Mouse (Mus musculus) myocyte (in vitro differentiated cells): ENCODE measurements around the gene Tnfrsf8. TPM values are rescaled to one million over a fixed set of nuclear protein-coding genes. Genes with fewer than 3 reads are reported as not detected.

ENCODE experiments used
- H3K27me3 ChIP-seq: one replicate; pipeline ENCODE4 v1.6.1; 2011; ENCODE audit not compliant: control insufficient read depth, insufficient read depth, insufficient read length
- H3K36me3 ChIP-seq: one replicate; pipeline ENCODE4 v1.6.1; 2011; ENCODE audit not compliant: control insufficient read depth, insufficient read depth
- H3K4me2 ChIP-seq: one replicate; pipeline ENCODE4 v1.6.1; 2011; ENCODE audit warnings: low read depth, control low read depth
- H3K4me3 ChIP-seq: one replicate; pipeline ENCODE4 v1.5.1; 2011; ENCODE audit warnings: mild to moderate bottlenecking, control low read depth, moderate library complexity
- H3K79me2 ChIP-seq: one replicate; pipeline ENCODE4 v1.6.1; 2011; ENCODE audit not compliant: control insufficient read depth, insufficient read depth
- H3ac ChIP-seq: one replicate; pipeline ENCODE4 v1.6.1; 2011; ENCODE audit not compliant: control insufficient read depth, insufficient read length
- CEBPB ChIP-seq: IDR thresholded peaks from 2 replicates; pipeline ENCODE4 v1.6.1; 2011; ENCODE audit warnings: mild to moderate bottlenecking, moderate library complexity; ENCODE audit not compliant: poor library complexity, insufficient read depth, severe bottlenecking
- E2F4 ChIP-seq: IDR thresholded peaks from one replicate; pipeline ENCODE4 v1.6.1; 2011; ENCODE audit warnings: mild to moderate bottlenecking, control low read depth, moderate library complexity; ENCODE audit not compliant: insufficient read depth
- MAX ChIP-seq: IDR thresholded peaks from one replicate; pipeline ENCODE4 v1.6.1; 2011; ENCODE audit warnings: low read depth, mild to moderate bottlenecking, control low read depth
- MYOD1 ChIP-seq, 3 experiments: IDR thresholded peaks; one replicate each; pipeline ENCODE4 v1.6.1; 2011; ENCODE audit warnings: control low read depth in 2 of 3, low read depth in 2 of 3, mild to moderate bottlenecking in 2 of 3, moderate library complexity in 1 of 3; ENCODE audit not compliant: insufficient read length in 2 of 3, control insufficient read depth in 1 of 3
- MYOG ChIP-seq, 3 experiments: IDR thresholded peaks; one replicate each; pipeline ENCODE4 v1.6.1; 2011; ENCODE audit warnings: control low read depth in 2 of 3, low read depth in 2 of 3, mild to moderate bottlenecking in 2 of 3; ENCODE audit not compliant: insufficient read length in 2 of 3, control insufficient read depth in 1 of 3, insufficient read depth in 1 of 3
- POLR2A ChIP-seq: IDR thresholded peaks from one replicate; pipeline ENCODE4 v1.6.1; 2011; ENCODE audit warnings: low read depth, mild to moderate bottlenecking, control low read depth, moderate library complexity; ENCODE audit not compliant: insufficient read length
- POLR2AphosphoS2 ChIP-seq: IDR thresholded peaks from one replicate; pipeline ENCODE4 v1.6.1; 2011; ENCODE audit warnings: low read depth, control low read depth; ENCODE audit not compliant: insufficient read length
- REST ChIP-seq: IDR thresholded peaks from one replicate; pipeline ENCODE4 v1.6.1; 2011; ENCODE audit warnings: mild to moderate bottlenecking, control low read depth, moderate library complexity; ENCODE audit not compliant: insufficient read depth, insufficient read length
- SRF ChIP-seq: IDR thresholded peaks from one replicate; pipeline ENCODE4 v1.6.1; 2011; ENCODE audit warnings: low read depth; ENCODE audit not compliant: control insufficient read depth, insufficient read length
- TCF12 ChIP-seq: IDR thresholded peaks from one replicate; pipeline ENCODE4 v1.6.1; 2011; ENCODE audit warnings: mild to moderate bottlenecking, control low read depth; ENCODE audit not compliant: poor library complexity, insufficient read depth, severe bottlenecking
- TCF3 ChIP-seq: IDR thresholded peaks from one replicate; pipeline ENCODE4 v1.6.1; 2011; ENCODE audit warnings: low read depth, control low read depth; ENCODE audit not compliant: insufficient read length
- USF1 ChIP-seq: IDR thresholded peaks from one replicate; pipeline ENCODE4 v1.6.1; 2011; ENCODE audit warnings: low read depth, mild to moderate bottlenecking, control low read depth, moderate library complexity
- polyA plus RNA-seq: library from polyadenylated mRNA; unstranded; fragments of >200 nt; fragmentation: generic; extraction: Trizol; gene quantifications from one replicate; pipeline ENCODE4 v1.2.1, GENCODE M21; 2012; ENCODE audit warnings: missing spikeins

Gene Tnfrsf8
- polyA plus RNA-seq, 1 experiment, result 0.02 TPM

GRCm38 (mm10) chr4:145229051-145229450, 85.9 kb downstream of the Tnfrsf8 start:
- Histone ChIP-seq H3K79me2 (peaks cover 11% of the 10 kb centered on the region), H3K4me3 (no peak overlapping the region), H3ac (no peak overlapping the region), H3K36me3 (no peaks in the 10 kb centered on the region), H3K4me2 (no peak overlapping the region), H3K27me3 (no peaks in the 10 kb centered on the region)
- TF ChIP-seq MAX, result no peak
- TF ChIP-seq POLR2AphosphoS2, result no peak
- TF ChIP-seq E2F4, result no peak
- no peak for TF ChIP-seq REST
- TF ChIP-seq TCF3, result no peak
- TF ChIP-seq USF1, result no peak
- TF ChIP-seq MYOG (IDR thresholded peaks at IDR 0.05; ENCODE audit: control insufficient read depth in 1 of 3, insufficient read depth in 1 of 3, insufficient read length in 2 of 3, low read depth in 2 of 3), result no peak
- no peak for TF ChIP-seq CEBPB
- no peak for TF ChIP-seq MYOD1 (IDR thresholded peaks at IDR 0.05; ENCODE audit: control insufficient read depth in 1 of 3, insufficient read length in 2 of 3, low read depth in 2 of 3)
- TF ChIP-seq POLR2A, result no peak
- TF ChIP-seq SRF, result no peak

DNA sequence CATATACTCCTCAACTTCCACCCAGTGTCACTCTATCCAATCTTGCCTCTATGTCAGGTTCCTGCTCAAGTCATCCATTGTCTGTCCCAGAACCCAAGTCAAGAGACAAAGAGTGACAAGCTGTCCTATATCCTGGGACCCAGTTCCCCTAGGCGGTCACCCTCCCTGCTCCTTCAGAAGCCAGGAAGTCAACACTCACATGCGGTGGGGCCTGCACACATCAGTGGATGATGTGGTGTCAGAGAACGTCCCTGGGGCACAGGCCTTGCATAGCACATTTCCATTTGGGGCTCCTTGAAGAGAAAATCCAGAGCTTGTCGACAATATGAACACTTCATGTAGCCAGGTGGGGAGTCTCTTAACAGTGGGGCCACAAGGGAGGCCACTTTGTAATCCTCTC, 90.4 kb downstream of the Tnfrsf8 start:
- Histone ChIP-seq H3K36me3 (no peaks in the 10 kb centered on the region), H3K27me3 (no peaks in the 10 kb centered on the region), H3K4me2 (no peak overlapping the region), H3K4me3 (no peak overlapping the region), H3K79me2 (no peaks in the 10 kb centered on the region), H3ac (no peak overlapping the region)
- no peak for TF ChIP-seq MAX
- no peak for TF ChIP-seq MYOG (IDR thresholded peaks at IDR 0.05; ENCODE audit: control insufficient read depth in 1 of 3, insufficient read depth in 1 of 3, insufficient read length in 2 of 3, low read depth in 2 of 3)
- TF ChIP-seq TCF3, result no peak
- TF ChIP-seq MYOD1 (IDR thresholded peaks at IDR 0.05; ENCODE audit: control insufficient read depth in 1 of 3, insufficient read length in 2 of 3, low read depth in 2 of 3), result no peak
- TF ChIP-seq SRF, result no peak
- no peak for TF ChIP-seq E2F4
- no peak for TF ChIP-seq CEBPB

GRCm38 (mm10) chr4:145222064-145222463, 92.9 kb downstream of the Tnfrsf8 start:
- Histone ChIP-seq H3K4me2 (no peak overlapping the region), H3K27me3 (no peaks in the 10 kb centered on the region), H3ac (no peak overlapping the region), H3K36me3 (peaks cover 4% of the 10 kb centered on the region), H3K79me2 (no peaks in the 10 kb centered on the region), H3K4me3 (no peak overlapping the region)
- TF ChIP-seq POLR2A (no peak), TCF3 (no peak), MYOG (IDR thresholded peaks at IDR 0.05; ENCODE audit: control insufficient read depth in 1 of 3, insufficient read depth in 1 of 3, insufficient read length in 2 of 3, low read depth in 2 of 3) (no peak), REST (no peak), E2F4 (no peak), SRF (no peak), USF1 (no peak), CEBPB (no peak)

- peaks cover 4% of the 10 kb centered on the region for H3K36me3 ChIP-seq
- no peak overlapping the region for H3K4me2 ChIP-seq
- H3K27me3 ChIP-seq, result no peaks in the 10 kb centered on the region
- no peak overlapping the region for H3K4me3 ChIP-seq
- TF ChIP-seq MAX (no peak), POLR2A (no peak), TCF12 (no peak), CEBPB (no peak), E2F4 (no peak), MYOG (IDR thresholded peaks at IDR 0.05; ENCODE audit: control insufficient read depth in 1 of 3, insufficient read depth in 1 of 3, insufficient read length in 2 of 3, low read depth in 2 of 3) (no peak), SRF (no peak), USF1 (no peak), MYOD1 (IDR thresholded peaks at IDR 0.05; ENCODE audit: control insufficient read depth in 1 of 3, insufficient read length in 2 of 3, low read depth in 2 of 3) (no peak), REST (no peak), POLR2AphosphoS2 (no peak), TCF3 (no peak)
- no peaks in the 10 kb centered on the region for H3K79me2 ChIP-seq
- no peak overlapping the region for H3ac ChIP-seq
These were observed 93.6 kb downstream of the Tnfrsf8 start for GRCm38 (mm10) chr4:145221379-145221778.

GRCm38 (mm10) chr4:145220001-145220400, 95.0 kb downstream of the Tnfrsf8 start:
- Histone ChIP-seq H3ac (no peak overlapping the region), H3K4me3 (no peak overlapping the region), H3K27me3 (no peaks in the 10 kb centered on the region), H3K36me3 (peaks cover 4% of the 10 kb centered on the region), H3K79me2 (no peaks in the 10 kb centered on the region), H3K4me2 (no peak overlapping the region)
- no peak for TF ChIP-seq MYOD1 (IDR thresholded peaks at IDR 0.05; ENCODE audit: control insufficient read depth in 1 of 3, insufficient read length in 2 of 3, low read depth in 2 of 3)
- no peak for TF ChIP-seq MYOG (IDR thresholded peaks at IDR 0.05; ENCODE audit: control insufficient read depth in 1 of 3, insufficient read depth in 1 of 3, insufficient read length in 2 of 3, low read depth in 2 of 3)
- TF ChIP-seq USF1, result no peak
- TF ChIP-seq E2F4, result no peak
- no peak for TF ChIP-seq TCF3
- TF ChIP-seq MAX, result no peak
- no peak for TF ChIP-seq TCF12
- TF ChIP-seq POLR2AphosphoS2, result no peak
- no peak for TF ChIP-seq SRF
- TF ChIP-seq CEBPB, result no peak
- no peak for TF ChIP-seq POLR2A
- TF ChIP-seq REST, result no peak
